Mouse (Mus musculus) cerebellum, adult (tissue): ENCODE data around the gene Emc8.

Source experiments
- ATAC-seq: cut with Nextera tagmentation; 2 replicates; pipeline ENCODE4 v1.9.2; 2017; ENCODE audit warnings: mild to moderate bottlenecking, moderate library complexity, mixed read lengths; ENCODE audit not compliant: insufficient number of reproducible peaks, low FRiP score, low TSS enrichment

The Emc8 gene

GRCm38 (mm10) chr8:120614491-120614890 lies 53.9 kb downstream of the Emc8 start:
- ATAC-seq = no peak

GRCm38 (mm10) chr8:120610824-120611223 lies 57.5 kb downstream of the Emc8 start:
- no peak for ATAC-seq

- no peak for ATAC-seq
Observed at GRCm38 (mm10) chr8:120607885-120608284, 60.5 kb downstream of the Emc8 start.

- ATAC-seq = no peak
Observed at GRCm38 (mm10) chr8:120607460-120607859, 60.9 kb downstream of the Emc8 start.
